Mouse (Mus musculus) induced T-regulatory cell, adult 2 months (primary cell): ENCODE results near the gene Clptm1l.
A peak's percentile ranks its signal among the peaks of the same experiment; 100 is the strongest.

ENCODE experiments used
- DNase-seq: peaks from one replicate; pipeline ENCODE4 v3.0.0-alpha.2; 2012; ENCODE audit warnings: low read depth

The Clptm1l gene

GRCm38 (mm10) chr13:73603522-73604155 lies at the start of gene Clptm1l:
Clptm1l (plus strand) TSS chr13:73604006.
- DNase-seq: peak; percentile 93

GRCm38 (mm10) chr13:73564201-73564600 lies 39.6 kb upstream of the Clptm1l start:
- no peak for DNase-seq

GRCm38 (mm10) chr13:73575051-73575450 lies 28.8 kb upstream of the Clptm1l start:
- no peak for DNase-seq

GRCm38 (mm10) chr13:73577277-73577676 lies 26.5 kb upstream of the Clptm1l start:
- no peak for DNase-seq

- no peak for DNase-seq
Measured at GRCm38 (mm10) chr13:73591488-73591887, 12.3 kb upstream of the Clptm1l start.

GRCm38 (mm10) chr13:73592546-73592945 lies 11.3 kb upstream of the Clptm1l start:
- DNase-seq: no peak

GRCm38 (mm10) chr13:73596276-73596675 lies 7.5 kb upstream of the Clptm1l start:
- no peak for DNase-seq

- DNase-seq: no peak
Measured at GRCm38 (mm10) chr13:73600217-73600616, 3.6 kb upstream of the Clptm1l start.

- no peak for DNase-seq
Measured at GRCm38 (mm10) chr13:73603046-73603445, 760 bp upstream of the Clptm1l start.

- DNase-seq: peak; percentile 51
Measured at GRCm38 (mm10) chr13:73604156-73604957, 551 bp downstream of the Clptm1l start.

- DNase-seq: no peak
Measured at GRCm38 (mm10) chr13:73618406-73618805, 14.6 kb downstream of the Clptm1l start.

GRCm38 (mm10) chr13:73620637-73621036 lies 16.8 kb downstream of the Clptm1l start:
- peak; percentile 60 for DNase-seq

- DNase-seq: no peak
Measured at GRCm38 (mm10) chr13:73626410-73626744, 22.6 kb downstream of the Clptm1l start.

- DNase-seq: peak; percentile 82
Measured at GRCm38 (mm10) chr13:73626745-73627549, 23.1 kb downstream of the Clptm1l start, which contains the start of gene Tert. Tert (plus strand) TSS chr13:73626911.

GRCm38 (mm10) chr13:73628586-73629113 lies 24.8 kb downstream of the Clptm1l start:
- DNase-seq: no peak

GRCm38 (mm10) chr13:73631837-73632236 lies 28.0 kb downstream of the Clptm1l start:
- no peak for DNase-seq

- DNase-seq: no peak
Measured at GRCm38 (mm10) chr13:73637826-73638225, 34.0 kb downstream of the Clptm1l start.

GRCm38 (mm10) chr13:73641296-73641695 lies 37.5 kb downstream of the Clptm1l start:
- DNase-seq: no peak

GRCm38 (mm10) chr13:73646397-73647087 lies 42.7 kb downstream of the Clptm1l start:
- DNase-seq: peak; percentile 80

- DNase-seq: no peak
Measured at GRCm38 (mm10) chr13:73653266-73653665, 49.5 kb downstream of the Clptm1l start.

- DNase-seq: no peak
Measured at GRCm38 (mm10) chr13:73654976-73655375, 51.2 kb downstream of the Clptm1l start.

GRCm38 (mm10) chr13:73658953-73659352 lies 55.1 kb downstream of the Clptm1l start:
- DNase-seq: no peak
